Mouse (Mus musculus) lung, adult 2 months (tissue): ENCODE measurements around the gene Nfe2l3.

Source experiments
- CTCF ChIP-seq: fragments of 200-500 bp; IDR thresholded peaks from 2 replicates; pipeline ENCODE4 v1.5.1; 2011; ENCODE audit warnings: mild to moderate bottlenecking, low read length, control low read depth; ENCODE audit not compliant: insufficient read depth
- POLR2A ChIP-seq: fragments of 200-500 bp; IDR thresholded peaks from 2 replicates; pipeline ENCODE4 v1.6.1; 2011; ENCODE audit warnings: low read depth, mild to moderate bottlenecking, control low read depth, low read length, borderline replicate concordance; ENCODE audit errors: extremely low read depth

- TF ChIP-seq CTCF (no peak), POLR2A (no peak)
Measured at GRCm38 (mm10) chr6:51442191-51442835, 9.8 kb downstream of the Nfe2l3 start.
